Mouse (Mus musculus) mouse trophoblast stem cell (cell line): ENCODE measurements around the gene C1qtnf3.
"Not testable (repeated sequence)": the region's sequence is repeated elsewhere in the genome, so short reads cannot be mapped to it uniquely, and the experiment has no call there.

ENCODE experiments used
- in situ Hi-C, 2 experiments: fragments of 300-500 bp; cut with MseI, MboI; formaldehyde crosslinking; loops; 2 replicates in 1 of 2; 3 replicates in 1 of 2; pipeline ENCODE4 v1.15.1; 2025

Gene C1qtnf3

GRCm38 (mm10) chr15:10956706-10957105, 4.6 kb downstream of the C1qtnf3 start:
- in situ Hi-C loops: no loop called here

DNA sequence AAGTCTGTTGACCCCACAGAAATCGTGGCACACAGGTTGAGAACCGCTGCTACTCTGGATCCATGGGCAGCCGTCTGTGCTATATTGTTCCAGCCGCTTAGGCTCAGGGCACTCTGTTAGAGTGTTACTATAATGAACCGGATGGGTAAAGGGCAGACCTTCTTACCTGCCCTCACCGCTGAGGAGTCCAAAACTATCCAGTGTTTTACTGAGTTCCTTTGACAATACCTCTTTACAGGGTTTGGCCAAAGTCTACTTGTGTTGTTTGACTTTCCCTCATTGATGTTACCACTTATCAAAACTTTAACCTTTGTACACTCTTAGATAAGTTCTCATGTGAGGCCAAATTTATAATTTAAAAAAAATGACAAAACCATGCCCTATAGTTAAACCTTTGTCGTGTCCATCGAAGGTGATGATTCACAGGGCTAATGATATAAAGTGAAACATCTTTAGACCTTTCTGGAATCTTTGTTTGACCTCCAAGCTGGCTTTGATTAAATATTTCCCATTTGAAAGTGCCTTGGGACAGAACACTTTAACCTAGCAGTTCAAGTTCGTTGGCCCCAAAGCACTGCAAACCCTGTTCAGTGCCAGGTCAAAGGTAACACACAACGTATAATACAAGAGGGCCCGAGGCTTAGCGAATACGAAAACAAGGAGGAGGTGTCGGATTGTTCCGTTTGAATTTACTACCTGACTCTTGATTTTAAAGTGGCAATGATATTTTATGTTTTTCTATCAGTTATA, 7.3 kb downstream of the C1qtnf3 start:
- in situ Hi-C loops: no loop called here

- in situ Hi-C loops: no loop called here
These were observed 8.1 kb downstream of the C1qtnf3 start for GRCm38 (mm10) chr15:10960267-10960666.

- in situ Hi-C loops: no loop called here
These were observed 10.5 kb downstream of the C1qtnf3 start for GRCm38 (mm10) chr15:10962601-10963000.

DNA sequence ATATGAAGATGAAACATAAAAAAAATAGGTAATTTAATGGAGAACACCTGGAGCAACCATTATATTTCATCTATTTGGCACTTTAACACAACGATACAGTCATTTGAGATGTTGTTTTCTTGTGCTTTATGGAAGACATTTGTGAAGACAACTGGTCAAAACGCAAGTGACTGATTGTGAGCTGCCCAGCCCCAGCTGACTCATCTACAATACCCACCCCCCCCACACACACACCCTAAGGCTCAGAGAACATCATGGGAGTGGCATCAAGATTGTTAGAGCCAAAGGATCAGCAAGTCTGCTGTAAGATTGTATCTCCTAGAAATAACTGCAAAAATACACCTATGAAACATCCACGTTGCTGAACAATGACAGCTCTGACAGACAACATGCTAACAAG, 17.3 kb downstream of the C1qtnf3 start:
- in situ Hi-C loops: no loop called here

- in situ Hi-C loops: no loop called here
These were observed 18.6 kb downstream of the C1qtnf3 start for GRCm38 (mm10) chr15:10970777-10971176.

GRCm38 (mm10) chr15:10977151-10977550, 25.0 kb downstream of the C1qtnf3 start:
- in situ Hi-C loops: no loop called here

GRCm38 (mm10) chr15:10980712-10981111, 28.6 kb downstream of the C1qtnf3 start:
- in situ Hi-C loops: no loop called here

DNA sequence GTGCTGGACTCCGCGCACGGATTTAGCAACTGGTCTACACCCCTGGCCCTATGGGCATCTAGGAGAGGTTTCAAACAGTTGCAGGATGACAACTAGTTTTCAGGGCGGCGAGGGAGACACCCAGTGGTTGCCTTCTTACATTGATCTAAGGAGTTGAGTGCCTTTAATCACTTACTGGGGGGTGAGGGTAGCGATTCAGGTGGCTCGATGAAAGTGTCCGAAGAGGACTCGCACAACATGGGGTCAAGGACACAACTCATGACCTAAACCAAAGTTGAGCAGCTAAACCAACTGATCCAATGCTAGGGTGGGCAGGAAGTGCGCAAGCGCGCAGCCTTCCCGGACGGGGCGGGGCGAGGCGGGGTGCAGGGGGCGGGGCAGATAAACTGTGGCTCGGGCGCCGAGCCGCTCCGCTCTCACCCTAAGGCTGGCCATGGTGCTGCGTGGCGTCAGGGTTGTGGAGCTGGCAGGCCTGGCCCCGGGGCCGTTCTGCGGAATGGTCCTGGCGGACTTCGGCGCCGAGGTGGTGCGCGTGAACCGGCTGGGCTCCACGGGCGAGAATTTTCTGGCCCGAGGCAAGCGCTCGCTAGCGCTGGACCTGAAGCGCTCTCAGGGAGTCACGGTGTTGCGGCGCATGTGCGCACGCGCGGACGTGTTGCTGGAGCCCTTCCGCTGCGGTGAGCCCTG, 29.4 kb downstream of the C1qtnf3 start, which contains the start of gene Amacr:
TSS of gene Amacr (plus strand) at position 380 of the 687 bp plus-strand sequence.
- in situ Hi-C loops: no loop called here

GRCm38 (mm10) chr15:10982064-10982435, 29.9 kb downstream of the C1qtnf3 start:
- in situ Hi-C loops: no loop called here

- in situ Hi-C loops: no loop called here
These were observed 33.6 kb downstream of the C1qtnf3 start for GRCm38 (mm10) chr15:10985756-10986155.

GRCm38 (mm10) chr15:10986477-10986876, 34.3 kb downstream of the C1qtnf3 start:
- in situ Hi-C loops: not testable (repeated sequence)

GRCm38 (mm10) chr15:10990411-10990810, 38.3 kb downstream of the C1qtnf3 start:
- in situ Hi-C loops: no loop called here

DNA sequence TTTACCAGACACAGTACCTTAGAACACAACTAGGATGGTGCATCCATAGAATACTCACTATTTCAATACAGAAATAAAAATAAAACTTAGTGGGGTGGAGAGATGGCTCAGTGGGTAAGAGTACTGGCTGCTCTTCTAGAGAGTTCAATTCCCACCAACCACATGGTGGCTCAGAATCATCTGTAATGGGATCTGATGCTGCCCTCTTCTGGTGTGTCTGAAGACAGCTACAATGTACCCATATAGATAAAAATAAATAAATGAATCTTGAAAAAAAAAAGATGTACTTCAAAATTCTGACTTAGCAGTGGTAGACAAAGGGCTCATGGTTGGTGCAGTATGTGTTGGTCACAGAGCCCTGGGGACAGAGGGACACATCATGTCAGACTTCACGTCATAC, 39.4 kb downstream of the C1qtnf3 start:
- in situ Hi-C loops: no loop called here

GRCm38 (mm10) chr15:10999832-11000231, 47.7 kb downstream of the C1qtnf3 start:
- in situ Hi-C loops: no loop called here

- in situ Hi-C loops: no loop called here
These were observed 48.3 kb downstream of the C1qtnf3 start, which contains the start of gene Slc45a2 for GRCm38 (mm10) chr15:11000421-11000820. TSS of gene Slc45a2 (plus strand) at chr15:11000721.

DNA sequence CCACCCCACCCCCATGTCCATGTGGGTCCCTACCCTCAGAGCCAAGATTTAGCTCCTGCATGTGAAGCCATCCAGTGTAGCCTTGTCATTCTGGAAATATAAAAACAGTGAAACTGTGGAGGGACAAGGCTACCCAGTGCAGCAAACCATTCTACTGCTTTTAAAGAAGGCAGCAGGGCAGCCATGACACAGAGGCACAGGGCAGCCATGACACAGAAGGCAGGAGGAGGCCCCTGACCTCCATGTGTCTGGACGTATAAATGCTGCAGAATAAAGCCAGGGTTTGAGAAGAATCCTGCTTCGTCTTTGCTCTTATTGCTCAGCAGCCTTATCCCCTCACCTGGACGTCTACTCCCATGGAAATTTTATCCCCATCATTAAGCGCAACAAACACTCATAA, 51.7 kb downstream of the C1qtnf3 start:
- in situ Hi-C loops: no loop called here

DNA sequence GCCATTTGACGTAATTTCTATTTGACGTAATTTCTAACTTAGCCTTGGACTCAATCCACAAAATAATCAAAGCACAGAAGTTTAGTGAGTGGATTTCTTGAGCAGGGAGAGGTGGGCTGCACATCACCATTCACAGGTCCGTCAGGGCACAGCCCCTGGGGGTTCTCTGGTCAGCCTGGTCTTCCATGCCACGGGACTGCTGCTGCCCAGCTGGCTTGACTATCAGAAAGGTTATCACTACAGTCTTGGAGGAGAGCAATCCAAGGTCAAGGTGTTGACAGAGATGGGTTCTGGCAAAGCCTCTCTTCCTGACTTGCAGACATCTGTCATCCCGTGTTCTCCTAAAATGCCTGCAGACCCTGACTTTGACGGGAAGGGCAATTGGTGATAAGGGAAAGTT, 52.5 kb downstream of the C1qtnf3 start:
- in situ Hi-C loops: no loop called here

DNA sequence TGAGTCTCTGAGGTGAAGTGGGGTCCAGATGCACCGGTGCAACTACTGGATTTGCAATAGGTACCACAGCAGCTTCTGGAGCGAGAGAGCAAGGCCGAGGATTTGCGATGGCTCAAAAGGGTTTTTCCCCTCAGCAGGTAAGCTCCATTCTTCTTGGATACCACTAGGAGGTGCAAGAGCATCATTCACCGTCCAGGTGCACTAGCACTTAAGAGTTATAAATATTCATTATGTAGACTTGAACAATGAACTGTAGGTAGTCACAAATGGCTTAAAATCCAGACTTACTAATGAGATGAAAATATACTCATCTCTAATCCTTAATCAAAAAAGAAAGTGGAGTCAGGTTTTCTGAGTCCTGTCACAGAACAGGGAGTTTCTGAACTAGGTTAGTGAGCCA, 56.6 kb downstream of the C1qtnf3 start:
- in situ Hi-C loops: no loop called here

DNA sequence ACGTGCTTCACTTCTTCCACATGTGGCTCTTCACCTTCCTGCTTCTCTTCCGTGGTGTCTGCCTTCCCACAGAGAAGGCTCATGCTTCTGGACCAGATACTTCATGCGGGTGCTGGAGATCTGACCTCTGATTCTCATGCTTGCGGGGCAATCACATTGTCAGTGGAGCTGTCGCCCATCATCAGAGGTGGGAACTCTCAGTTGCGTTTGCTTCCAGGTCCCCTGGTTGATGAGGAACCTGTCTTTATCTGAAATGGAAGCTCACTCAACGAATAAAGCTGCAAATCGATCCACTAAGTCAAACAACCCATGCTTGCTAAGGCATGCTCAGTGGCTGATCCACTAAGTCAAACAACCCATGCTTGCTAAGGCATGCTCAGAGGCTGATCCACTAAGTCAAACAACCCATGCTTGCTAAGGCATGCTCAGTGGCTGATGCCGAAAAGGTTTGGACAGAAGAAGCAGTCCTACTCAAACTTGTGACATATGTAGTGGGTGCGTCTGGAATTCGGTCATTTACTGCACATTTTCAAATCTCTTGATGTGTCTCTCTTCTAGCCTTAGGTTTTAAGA, 58.9 kb downstream of the C1qtnf3 start:
- in situ Hi-C loops: no loop called here

GRCm38 (mm10) chr15:11014931-11015330, 62.8 kb downstream of the C1qtnf3 start:
- in situ Hi-C loops: no loop called here

DNA sequence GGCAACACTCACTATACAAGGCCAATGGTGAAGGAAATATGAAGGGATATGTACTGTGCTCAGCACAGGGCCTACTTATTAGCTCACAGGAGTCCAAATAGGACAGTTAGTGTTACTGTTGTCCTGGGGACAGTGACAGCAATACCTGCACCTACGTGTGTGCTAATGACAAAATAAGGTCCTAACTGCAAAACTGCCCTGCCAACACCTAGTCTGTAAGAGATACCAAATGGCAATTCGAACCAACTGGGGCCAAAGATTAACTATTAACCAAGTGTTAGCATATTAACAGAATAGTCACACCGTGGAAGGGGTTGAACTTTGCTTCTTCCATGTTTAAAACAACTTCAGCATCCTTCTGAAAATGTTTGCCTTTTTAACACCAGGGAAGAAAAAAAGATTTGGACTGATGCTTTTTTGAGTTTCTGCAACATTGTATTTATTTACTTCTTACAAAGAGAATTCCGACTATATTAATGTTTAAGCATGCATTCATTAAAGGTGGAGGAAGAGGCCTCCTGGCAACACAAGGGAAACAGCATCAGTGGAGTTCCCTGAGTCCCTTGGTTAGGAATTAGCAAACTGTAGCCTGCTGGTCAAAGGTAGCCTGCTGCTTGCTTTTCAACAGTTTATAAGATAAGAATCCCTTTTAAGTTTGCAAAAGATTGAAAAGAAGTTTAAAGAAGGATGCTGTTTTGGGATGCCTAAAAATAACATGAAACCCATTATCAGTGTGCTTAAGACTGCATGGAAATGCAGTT, 74.8 kb downstream of the C1qtnf3 start:
- in situ Hi-C loops: loop anchor here in 1 of 2 experiments (25.0 kb wide), 1 partner anchor 360 kb away; the partner anchor contains the start of gene Tars
